Mouse (Mus musculus) frontal cortex, postnatal 10 days (tissue): ENCODE results near the gene Cep95.

Experiments
- DNase-seq, 2 experiments: peaks; one replicate each; pipeline ENCODE4 v3.0.0; 2022; ENCODE audit warnings: low spot score in 2 of 2, mixed read lengths in 1 of 2

The Cep95 gene

DNA sequence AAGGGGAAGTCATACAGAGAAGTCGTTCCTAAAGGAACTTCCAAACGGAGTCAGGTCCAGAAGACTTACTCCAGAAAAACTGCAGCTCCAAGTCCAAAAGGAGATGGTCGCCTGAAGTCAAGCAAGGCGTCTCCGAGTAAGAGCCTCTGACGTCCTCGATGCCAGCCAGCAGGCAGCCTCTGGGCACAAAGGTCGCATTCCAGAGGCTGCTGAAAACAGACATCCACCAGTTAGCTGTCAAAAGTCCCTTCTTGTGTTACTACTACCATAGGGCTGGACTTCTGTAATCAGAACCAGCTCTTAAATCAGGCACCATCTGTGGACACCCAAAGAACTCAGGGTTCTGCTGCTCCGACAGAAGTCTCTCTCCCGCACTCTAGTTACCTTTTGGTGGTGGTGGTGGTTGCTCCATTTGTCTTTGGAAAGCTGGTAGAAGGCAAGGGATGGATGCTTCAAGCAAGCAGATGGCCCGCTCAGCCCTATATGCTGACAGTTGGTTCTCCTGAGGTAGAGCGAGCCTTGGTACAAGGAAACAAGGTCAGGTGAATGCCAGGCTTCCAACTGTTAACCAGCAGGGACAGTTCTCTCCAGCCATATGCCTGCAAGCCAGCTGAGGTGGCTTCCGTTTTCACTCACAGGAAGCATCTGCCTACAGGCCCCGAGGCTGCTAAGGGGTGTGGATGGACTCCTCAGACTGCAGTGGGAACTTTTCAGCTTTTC is 25.7 kb downstream of the Cep95 start:
- DNase-seq: no peak

DNA sequence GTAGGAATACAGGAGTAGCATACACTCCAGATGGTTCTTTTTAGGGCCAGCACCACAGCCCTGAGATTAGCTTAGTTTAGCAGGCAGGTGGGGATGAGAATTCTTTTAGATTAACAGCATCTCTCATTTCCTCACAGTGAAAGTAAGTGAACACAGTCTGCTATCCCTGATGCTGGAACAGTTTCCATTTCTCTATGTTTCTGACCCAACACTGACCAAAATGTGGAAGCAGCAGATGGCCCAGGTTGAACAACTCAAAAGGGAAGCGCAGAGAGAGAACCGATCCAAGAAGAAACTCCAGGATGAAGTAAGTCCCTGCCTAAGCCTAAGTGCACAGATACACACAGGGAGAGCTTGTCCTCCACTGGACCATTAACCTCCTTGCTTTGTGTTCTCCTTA is 26.3 kb downstream of the Cep95 start:
- no peak for DNase-seq

DNA sequence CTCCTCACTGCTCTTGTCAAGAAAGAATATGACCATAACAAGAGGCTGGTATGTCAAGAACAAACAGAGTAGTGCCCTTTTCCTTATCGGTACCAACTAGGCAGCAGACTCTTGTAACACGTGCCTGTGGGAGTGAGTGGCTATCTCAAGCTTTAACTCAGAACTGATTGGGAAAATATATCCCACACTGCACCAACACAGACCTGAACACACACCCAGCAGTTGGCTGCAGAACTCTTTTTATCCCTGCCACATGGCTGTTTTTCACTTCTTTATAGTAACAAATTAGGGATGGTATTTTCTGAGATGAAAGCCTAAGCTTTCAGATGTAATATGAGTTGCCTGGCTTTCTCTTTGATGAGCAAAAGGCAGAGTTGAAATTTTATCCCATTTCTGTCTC is 26.7 kb downstream of the Cep95 start:
- no peak for DNase-seq

DNA sequence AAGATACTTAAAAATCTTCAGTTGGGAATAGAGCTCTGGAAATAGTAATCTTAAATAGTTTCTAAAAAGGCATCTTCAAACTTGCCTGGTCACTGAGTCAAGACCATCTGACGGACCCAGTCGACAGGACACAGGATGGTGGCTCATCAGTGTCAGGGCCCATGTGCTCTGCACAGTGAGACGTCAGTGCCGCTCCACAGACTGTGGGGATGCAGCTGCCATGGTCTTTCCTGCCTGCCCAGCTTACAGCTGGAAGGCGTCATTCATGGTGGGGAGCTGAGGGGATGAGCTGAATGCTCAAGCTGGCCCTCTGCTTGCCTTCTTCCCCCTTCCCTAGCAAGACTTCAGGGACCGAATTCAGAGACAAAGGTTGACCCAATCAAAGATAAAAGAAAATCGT is 27.3 kb downstream of the Cep95 start:
- DNase-seq: no peak

DNA sequence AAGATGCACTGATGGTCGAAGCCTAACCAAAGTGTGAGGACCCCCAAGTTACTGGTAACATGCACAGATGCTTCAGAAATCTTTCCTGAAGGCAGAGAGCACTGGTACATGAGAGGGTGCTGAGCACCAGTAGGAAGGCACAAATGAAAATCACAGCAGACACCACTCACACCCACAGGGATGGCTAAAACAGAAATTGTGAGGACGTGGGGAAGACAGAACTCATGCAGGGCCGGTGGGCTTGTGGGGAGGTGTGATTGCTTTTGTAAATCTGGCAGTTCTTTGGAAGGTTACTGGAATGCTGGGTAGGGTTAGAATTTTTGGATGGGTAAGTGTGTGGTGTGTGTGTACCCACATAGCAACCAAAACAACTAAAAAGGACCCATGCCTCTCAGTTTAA is 28.1 kb downstream of the Cep95 start:
- DNase-seq: no peak

DNA sequence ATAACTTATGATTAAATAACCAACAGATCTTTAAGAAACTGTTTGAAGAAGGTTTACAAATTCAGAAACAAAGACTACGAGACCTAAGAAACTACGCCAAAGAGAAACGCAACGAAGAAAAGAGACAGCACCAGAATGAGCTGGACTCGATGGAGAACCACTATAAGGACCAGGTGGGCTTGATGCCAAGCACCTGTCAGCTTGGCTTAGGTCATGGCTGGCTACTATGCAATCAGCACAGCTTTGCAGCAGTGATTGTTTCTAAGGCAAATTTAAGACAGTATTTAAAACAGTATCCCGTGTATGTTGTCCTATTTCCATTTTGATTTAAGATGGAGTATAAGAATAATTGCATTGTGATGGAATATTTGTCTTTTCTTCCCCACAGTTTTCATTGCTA is 28.8 kb downstream of the Cep95 start:
- no peak for DNase-seq

DNA sequence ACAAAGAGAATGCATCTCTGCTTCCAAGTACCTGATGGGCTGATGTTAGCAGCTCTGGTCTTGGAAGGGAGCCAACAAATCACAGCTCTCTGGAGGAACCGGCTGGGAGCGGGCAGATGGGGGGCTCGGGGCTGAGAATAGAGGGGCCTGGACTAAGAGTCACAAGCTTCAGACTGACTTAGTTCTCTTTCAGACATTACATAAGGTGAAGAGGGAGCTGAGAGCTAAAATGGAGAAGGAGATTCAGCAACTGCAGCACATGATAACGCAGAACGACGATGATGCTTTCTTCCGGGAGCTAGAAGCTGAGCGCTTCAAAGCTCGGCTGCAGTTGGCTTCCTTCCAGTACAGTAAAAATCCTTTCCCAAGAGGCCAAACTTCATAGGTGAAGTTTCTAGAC is 29.3 kb downstream of the Cep95 start:
- DNase-seq: no peak

DNA sequence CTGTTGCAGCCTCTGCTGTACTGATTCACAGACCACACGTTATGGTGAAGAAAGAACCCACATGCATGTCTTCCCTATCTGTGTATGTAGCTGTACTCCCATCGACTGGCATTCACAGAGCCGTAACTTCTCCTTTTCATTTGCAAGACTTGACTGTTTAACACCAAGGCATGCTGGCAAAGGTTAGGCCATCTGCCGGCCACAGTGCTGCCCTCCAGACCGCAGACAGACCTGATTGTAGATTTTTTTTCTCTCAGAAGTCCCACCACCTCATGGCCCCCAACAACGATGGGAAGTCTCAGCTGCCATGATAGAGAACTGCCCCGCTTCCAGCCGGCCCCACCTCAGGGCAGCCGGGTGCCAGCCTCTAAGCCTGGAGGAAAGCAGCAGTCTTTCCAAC is 30.5 kb downstream of the Cep95 start:
- no peak for DNase-seq

DNA sequence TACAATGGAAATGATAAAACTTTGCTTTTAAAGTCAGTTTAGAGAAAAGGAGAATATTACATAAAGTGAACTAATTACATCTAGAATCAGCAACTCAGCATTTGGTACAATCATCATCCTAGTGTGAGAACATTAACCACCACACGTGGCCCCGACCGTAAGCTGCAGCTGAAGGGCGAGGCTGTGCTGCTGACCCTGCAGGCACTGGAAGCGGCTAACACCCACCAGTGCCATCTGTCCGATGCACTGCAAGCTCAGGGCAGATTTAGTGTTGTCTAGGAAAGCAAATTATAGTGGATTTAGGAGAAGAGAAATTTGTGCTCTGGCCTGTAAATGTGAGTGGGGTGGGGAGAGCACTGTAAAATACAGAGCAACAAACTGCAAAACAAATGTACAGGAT is 31.2 kb downstream of the Cep95 start:
- no peak for DNase-seq

DNA sequence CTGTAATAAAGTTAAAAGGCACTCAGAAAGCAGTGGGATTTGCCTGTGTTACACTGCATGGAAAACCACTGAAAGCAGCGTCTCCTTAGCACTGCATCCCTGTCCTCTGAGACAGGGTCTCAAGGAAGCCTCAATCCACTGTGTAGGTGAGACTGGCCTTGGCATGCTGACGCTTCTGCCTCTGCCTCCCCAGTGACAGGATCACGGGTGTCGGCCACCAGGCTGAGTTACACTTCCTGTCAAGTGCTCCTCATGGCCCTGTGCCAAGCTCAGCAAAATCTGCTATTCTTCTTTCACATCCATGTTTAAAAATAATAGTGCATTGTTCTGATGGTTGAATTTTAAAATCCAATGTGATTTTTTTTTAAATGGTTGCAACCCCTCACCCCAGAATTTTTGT is 31.9 kb downstream of the Cep95 start:
- peak in 1 of 2 experiments; percentile 38 for DNase-seq

DNA sequence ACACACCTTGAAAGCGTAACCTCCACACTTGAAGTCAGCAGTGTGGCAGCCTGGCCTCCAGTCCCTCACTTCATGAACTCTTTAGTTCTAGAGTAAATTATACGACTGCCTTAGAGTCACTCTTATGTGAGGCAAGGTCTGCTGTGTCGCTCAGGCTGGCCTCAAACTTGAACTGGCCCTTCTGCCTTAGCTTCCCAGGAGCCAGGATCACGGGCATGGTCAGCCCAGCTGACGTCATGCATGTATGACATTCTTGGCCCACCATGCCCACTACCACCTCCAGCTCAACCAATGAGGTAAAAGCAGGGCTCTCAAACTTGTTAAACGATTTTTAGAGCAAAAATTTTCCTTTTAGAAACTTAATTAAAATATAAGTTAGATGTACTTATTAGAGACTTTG is 32.3 kb downstream of the Cep95 start:
- DNase-seq: no peak

DNA sequence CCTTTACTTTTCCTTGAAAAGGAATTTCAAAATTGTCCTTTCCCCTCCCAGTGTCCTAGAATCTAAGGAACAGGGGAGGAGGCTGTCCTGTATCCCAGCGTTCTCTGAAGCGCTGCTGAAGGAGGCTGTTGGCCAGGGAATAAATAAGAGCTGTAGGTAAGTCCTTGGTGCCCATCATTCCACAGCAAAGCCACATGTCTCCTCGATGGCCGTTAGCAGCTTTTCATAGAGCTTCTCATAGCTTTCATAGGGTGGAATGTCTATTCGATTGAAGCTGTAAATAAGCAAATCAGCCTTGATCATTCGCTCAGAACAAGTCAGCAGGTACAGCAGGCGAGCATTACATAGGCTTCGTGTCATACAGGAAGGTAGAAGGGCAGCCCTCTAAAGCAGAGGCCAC is 33.4 kb downstream of the Cep95 start:
- DNase-seq: no peak

DNA sequence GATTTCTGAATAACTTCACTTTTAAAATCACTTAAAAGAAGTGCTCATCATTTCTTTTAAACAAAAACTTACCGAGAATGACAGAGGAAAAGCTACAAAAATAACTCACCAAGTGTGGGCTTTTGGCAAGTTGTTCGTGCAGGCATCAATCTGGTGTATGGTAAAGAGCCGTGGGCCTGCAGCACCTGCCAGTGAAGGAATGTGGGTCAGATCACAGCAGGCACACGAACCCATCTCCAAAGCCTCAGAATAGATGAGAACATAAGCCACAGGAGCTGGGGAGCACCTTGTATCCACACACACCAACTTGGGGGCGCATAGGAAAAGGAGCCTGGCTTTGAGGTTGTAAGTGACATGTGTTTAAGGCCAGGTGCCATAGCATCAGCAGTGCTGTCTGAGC is 33.9 kb downstream of the Cep95 start:
- DNase-seq: no peak

DNA sequence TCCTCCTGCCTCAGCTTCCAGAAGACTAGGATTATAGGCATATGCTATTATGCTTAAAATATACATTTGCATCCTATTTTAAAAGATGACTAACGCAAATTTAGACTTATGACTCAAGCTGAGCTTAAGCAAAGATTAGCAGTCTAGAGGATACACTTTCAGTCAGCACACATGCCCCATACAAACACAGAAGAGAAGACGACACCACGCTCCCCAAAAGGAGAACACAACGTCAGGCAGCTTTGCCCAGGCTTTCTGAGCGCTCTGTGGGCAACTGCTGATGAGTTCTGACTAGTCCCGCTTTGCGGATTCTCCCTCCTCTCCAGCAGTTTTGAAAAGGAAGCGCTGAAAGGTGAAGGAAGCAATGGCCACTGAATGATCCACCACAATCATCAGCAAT is 34.7 kb downstream of the Cep95 start:
- DNase-seq: no peak

DNA sequence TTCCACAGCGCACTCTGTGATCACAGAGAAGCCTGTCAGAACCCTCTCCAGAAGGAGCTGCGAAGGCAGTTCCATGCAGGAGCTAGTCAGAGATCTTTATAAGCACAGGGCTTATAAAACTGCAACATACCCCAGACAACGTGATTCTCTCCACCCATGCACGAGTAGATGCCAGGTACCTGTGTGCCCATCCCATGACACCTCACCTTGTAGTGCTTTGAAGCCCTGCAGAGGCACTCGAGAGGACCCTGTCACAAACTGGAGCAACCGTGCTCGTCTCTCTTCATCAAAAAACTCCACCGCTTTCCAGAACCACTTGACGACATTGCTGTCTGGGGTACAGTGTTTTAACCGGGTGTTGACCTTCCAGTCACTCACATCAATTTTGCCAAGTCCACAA is 35.4 kb downstream of the Cep95 start:
- no peak for DNase-seq

DNA sequence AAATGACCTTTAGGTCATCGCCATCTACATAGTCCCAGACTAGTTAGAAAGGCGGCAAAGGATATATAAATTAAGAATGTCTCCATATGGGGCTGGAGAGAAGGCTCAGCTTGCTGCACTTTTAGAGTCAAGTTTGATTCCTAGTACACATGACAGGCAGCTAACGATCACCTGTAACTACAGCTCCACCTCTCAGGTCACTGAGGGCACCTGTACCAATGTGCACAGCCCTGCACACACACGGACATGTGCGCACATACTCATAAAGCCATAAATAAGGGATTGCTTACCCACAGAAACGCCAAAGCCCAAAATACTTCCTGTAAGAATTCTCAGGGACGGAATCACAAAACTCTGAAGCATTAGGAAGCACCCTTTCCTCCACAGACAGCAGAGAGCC is 39.0 kb downstream of the Cep95 start:
- DNase-seq: no peak

DNA sequence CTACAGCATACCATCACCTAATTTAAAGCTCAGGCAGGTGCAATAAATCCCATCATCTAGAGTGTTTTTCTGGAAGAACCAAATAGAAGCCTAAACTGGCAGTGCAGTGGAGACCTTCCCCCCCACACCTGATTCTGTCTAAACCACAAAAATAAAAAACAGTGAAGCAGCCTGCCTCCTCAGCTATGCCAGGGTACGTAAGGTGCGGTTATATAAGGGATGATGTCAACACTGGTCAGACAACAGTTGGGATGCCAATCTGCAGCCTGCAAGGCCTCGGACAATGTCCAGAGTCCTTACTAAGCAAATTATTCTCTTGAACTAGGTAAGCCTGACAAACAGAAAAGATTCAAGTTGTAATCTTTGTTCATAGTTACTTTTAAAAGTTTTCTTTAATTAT is 53.0 kb downstream of the Cep95 start:
- no peak for DNase-seq

DNA sequence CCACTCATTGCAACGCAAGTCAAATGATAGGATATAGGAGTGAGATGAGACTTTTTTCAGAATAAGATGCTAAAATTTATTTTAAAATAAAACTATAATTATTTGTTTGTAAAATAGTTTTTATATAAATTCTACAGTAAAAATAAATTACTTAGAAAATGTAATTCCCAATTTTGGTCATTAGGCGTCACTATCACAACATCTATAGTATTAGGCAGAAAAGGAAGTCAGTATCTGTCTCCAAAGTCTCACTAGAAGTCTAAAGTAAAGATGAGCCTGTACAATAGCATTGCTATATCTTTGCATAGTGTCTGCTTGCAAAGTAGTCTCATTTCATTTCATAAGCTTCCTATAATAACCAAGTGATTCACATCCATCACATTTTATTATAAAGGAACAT is 62.4 kb downstream of the Cep95 start:
- no peak for DNase-seq
